Mouse (Mus musculus): Measurements from ENCODE around the gene Spint2. TPM values are rescaled to one million over a fixed set of nuclear protein-coding genes. Genes with fewer than 3 reads are reported as not detected.

The Spint2 gene
- 17.1 and 21.7 TPM in 2 replicates for total RNA-seq (2023)

DNA sequence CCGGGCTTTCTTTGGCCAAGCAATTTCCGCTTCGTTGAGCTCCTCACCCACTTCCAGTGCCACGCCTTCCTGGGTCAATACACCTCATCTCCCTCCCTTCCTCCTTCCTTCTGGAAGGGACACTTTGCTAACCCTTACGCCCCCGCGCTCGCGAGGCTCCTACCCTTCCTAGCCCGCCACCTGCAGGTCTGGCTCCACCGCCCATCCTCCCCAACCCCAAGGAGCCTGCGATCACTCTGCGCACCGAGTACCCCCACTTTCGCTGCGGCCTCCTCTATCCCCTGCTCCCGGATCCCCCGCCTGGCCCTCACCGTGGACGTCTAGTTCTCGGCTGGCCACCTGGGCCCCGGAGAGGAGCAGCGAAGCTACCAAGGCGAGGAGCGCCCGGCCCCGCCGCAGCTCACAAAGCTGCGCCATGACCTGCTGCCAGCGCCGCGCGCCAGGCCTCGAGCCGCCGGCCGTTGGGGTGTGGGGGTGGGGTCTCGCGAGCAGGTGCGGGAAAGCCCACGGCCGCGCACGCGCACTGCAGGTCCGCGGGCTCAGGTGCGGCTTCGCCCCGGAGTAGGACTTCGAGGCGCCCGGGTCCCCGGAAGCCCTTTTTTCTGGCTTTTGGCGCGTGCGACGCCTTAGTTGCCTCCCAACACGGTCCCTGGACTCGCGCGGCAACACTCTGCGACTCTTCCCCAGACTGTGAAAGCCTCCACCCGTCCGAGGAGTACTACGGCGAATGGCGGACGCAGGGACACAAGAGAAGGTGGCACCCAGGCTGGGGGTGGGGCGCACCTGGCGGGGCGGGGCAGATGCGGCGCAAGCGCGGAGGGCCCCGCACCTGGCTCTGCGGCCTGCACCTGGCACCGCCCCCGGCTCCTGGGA is at the start of gene Spint2:
Gene Spint2, minus strand, starts transcription at position 712 of the 873 bp plus-strand sequence.

GRCm38 (mm10) chr7:29303738-29304462 is 22.2 kb upstream of the Spint2 start, which contains the start of gene Dpf1:
Gene Dpf1 (plus strand): TSS chr7:29303951.

DNA sequence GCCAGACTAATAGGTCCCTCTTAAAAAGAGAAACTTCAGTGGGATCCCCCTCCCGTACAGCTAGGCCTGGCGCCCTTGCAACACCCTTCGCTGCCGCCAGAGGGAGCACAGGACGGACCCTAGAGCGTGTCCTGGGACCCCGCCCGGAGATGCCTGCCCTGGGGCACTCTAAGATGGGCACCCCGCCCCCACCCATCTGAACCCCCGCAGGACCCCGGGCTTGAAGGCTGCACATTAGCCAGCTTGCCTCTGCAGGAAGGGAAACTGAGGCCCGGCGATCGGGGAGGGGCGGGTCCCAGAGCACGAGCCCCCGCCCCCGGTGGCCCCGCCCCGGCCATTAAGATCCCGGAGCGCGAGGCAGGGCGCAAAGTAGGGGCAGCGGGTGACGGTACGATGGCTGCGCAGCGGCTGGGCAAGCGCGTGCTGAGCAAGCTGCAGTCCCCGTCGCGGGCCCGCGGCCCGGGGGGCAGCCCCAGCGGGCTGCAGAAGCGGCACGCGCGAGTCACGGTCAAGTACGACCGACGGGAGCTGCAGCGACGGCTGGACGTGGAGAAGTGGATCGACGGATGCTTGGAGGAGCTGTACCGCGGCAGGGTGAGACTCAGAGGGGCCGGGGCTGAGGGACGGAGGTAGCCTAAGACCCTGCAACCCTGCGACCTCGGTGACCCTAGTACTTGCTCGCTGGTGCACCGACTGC is 7.4 kb upstream of the Spint2 start, which contains the start of gene Ppp1r14a:
Gene Ppp1r14a, plus strand, starts transcription at position 367 of the 697 bp plus-strand sequence.

DNA sequence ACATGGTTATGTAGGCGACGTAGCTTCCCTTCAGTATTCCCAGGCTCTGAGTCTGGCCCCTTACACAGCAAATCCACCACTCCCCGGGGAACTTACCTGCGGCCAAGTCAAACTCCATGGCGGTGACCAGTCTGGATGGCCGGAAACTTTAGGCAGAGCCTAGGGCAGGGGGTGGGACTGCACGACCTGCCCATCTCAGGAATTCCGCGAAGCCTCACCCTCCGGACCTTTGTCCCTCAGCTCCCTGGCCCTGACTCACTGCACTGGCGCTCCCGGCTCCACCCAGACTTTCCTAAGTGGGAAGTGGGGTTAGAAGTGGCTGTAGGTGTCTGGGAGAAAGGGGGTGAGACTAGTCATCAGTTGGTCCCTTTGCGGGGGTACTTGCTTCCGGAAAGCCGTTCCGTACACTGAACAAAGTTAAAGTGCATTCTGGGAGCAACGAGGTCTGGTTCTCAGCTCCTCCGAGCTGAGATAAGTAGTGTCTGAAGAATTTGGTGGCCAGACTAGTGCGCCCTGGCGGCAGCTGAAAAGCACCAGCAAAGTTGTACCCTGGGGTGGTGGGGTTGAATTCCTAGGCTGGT is 33.4 kb downstream of the Spint2 start, which contains the start of gene 2200002D01Rik:
Gene 2200002D01Rik, minus strand, starts transcription at position 206 of the 581 bp plus-strand sequence.

DNA sequence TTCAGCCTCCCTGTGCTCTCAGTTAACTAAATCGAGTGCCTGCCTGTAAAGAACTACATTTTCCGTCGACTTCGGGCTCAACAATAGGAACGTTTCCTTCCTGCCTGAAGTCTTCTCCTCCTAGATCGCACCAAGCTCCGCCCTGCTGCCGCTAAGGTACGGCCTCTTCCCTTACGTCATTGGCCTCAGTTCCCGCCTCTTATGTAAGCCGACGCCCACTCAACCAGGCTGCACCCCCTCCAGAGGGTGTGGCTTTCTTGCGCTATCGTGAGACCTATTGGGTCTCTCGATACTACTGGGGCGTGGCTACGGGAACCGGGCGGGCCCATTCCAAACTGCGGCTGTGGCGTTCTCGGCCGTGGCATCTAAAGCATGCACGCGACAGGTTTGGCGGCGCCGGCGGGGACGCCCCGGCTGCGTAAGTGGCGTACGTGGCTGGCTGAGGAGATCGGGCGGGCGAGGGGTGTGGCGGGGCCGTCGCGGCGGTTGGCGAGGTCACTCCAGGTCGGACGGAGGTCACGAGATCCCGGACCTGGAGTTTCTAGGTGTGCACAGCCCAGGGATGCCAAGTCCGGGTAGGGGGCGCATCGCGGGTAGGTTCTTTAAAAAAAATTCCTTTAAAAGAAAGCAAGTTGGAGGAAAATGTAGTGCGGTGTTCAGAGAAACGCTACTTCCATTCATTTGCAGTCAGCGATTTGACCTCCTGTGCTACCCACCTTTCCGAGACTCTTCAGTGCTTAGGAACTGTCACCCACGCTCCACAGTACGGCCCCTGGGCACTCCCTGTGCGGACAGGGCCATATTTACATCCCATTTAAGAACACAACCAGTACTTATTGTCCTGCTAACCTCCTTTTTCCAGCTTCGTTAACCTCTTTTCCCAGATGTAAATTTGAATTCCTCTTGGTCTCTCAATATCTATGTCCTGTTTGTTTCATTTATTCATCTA is 43.4 kb downstream of the Spint2 start, which contains the start of gene Yif1b:
Gene Yif1b, plus strand, starts transcription at position 311 of the 949 bp plus-strand sequence.

DNA sequence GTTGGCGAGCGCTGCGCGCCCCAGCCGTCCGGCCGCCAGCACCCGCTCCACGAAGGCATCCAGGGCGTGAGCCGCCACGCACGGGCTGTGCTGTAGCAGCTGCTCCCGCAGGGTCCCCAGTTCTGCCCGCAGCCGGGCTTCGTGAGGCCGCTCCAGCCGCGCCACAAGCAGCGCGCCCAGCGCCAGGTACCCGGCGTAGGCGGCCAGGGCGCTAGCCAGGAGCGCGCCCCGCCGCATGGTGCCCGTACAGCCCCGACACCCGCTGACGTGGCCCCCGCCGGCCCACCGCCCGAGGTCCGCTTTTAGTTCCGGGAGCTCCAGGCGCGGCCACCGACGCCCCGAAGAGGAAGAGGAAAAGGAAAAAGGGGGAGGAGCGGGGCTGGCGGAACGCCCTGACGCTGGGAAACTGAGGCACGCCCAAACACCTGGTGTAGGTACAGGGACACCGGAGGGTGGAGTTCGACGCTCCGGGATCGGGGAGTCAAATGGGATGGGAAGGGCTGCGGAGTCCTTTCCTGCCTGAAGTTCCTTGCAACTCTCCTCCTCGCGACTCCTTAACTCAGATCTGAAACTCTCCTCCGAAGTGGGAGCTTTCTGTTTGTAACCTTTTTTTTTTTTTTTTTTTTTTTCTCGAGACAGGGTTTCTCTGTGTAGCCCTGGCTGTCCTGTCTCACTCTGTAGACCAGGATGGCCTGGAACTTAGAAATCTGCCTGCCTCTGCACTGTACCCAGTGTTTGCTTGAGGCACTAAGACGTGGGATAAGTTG is 49.3 kb downstream of the Spint2 start, which contains the start of gene Kcnk6:
Gene Kcnk6, minus strand, starts transcription at position 269 of the 767 bp plus-strand sequence.

GRCm38 (mm10) chr7:29213675-29214082 is 68.0 kb downstream of the Spint2 start, which contains the start of gene Catsperg1:
Gene Catsperg1 (minus strand): TSS chr7:29214035.

Other genes with a start within 250 kb of the Spint2 start
- 0.18 and 0.19 TPM in 2 replicates for gene Ryr1, start 156.7 kb downstream of the Spint2 start, total RNA-seq (2023)
- gene Rasgrp4, start 147.1 kb downstream of the Spint2 start, total RNA-seq (2023): 319 and 346 TPM in 2 replicates
- gene Fam98c, start 125.7 kb downstream of the Spint2 start, total RNA-seq (2023): 11.4 and 17.5 TPM in 2 replicates
- 0.36 TPM in 1 of 2 replicates, not detected in the other for gene Ggn, start 111.7 kb downstream of the Spint2 start, total RNA-seq (2023)
- gene Spred3, start 111.5 kb downstream of the Spint2 start, total RNA-seq (2023): 1.2 and 2.6 TPM in 2 replicates
- gene Psmd8, start 101.2 kb downstream of the Spint2 start, total RNA-seq (2023): 151 and 171 TPM in 2 replicates
- gene Catsperg1, start 67.9 kb downstream of the Spint2 start, total RNA-seq (2023): 0.91 and 1.5 TPM in 2 replicates
- gene Kcnk6, start 49.4 kb downstream of the Spint2 start, total RNA-seq (2023): 5.5 and 7.0 TPM in 2 replicates
- gene Yif1b, start 43.6 kb downstream of the Spint2 start, total RNA-seq (2023): 13.2 and 15.8 TPM in 2 replicates
- not detected in 2 replicates for gene 2200002D01Rik, start 33.4 kb downstream of the Spint2 start, total RNA-seq (2023)
- not detected in 2 replicates for gene Ppp1r14a, start 7.4 kb upstream of the Spint2 start, total RNA-seq (2023)
- not detected in 2 replicates for gene Dpf1, start 22.0 kb upstream of the Spint2 start, total RNA-seq (2023)
- gene Sipa1l3, start 236.7 kb upstream of the Spint2 start, total RNA-seq (2023): 31.2 and 44.8 TPM in 2 replicates

Measured in neutrophil, adult 65 days (primary cell).